Mouse (Mus musculus): ENCODE data around the gene Psmd12. TPM values are rescaled to one million over a fixed set of nuclear protein-coding genes. Genes with fewer than 3 reads are reported as not detected.

Psmd12 gene
- polyA plus RNA-seq (2012; rRNA removed) = 1.4 and 1.6 TPM in 2 replicates

GRCm38 (mm10) chr11:107479053-107479861 lies at the start of gene Psmd12:
Gene Psmd12 (plus strand): TSS chr11:107479484.

GRCm38 (mm10) chr11:107470521-107471041 lies 8.7 kb upstream of the Psmd12 start, which contains the start of gene Pitpnc1:
Gene Pitpnc1 (minus strand): TSS chr11:107470699.

GRCm38 (mm10) chr11:107547351-107548203 lies 68.3 kb downstream of the Psmd12 start, which contains the start of gene Helz:
Gene Helz (plus strand): TSS chr11:107547930.

Other genes starting within 250 kb of the Psmd12 start
- 0.91 and 1.2 TPM in 2 replicates for gene Pitpnc1, start 8.8 kb upstream of the Psmd12 start, polyA plus RNA-seq (2012; rRNA removed)
- 7.3 and 8.2 TPM in 2 replicates for gene Helz, start 68.4 kb downstream of the Psmd12 start, polyA plus RNA-seq (2012; rRNA removed)
- 3.6 and 5.7 TPM in 2 replicates for gene Cacng1, start 237.0 kb downstream of the Psmd12 start, polyA plus RNA-seq (2012; rRNA removed)